Mouse (Mus musculus) cerebellum, adult 9-10 months (tissue): ENCODE data around the gene Fam118b.
A peak's percentile ranks its signal among the peaks of the same experiment; 100 is the strongest.

ENCODE experiments used
- DNase-seq: peaks from one replicate; pipeline ENCODE4 v3.0.0; 2022

Fam118b gene

DNA sequence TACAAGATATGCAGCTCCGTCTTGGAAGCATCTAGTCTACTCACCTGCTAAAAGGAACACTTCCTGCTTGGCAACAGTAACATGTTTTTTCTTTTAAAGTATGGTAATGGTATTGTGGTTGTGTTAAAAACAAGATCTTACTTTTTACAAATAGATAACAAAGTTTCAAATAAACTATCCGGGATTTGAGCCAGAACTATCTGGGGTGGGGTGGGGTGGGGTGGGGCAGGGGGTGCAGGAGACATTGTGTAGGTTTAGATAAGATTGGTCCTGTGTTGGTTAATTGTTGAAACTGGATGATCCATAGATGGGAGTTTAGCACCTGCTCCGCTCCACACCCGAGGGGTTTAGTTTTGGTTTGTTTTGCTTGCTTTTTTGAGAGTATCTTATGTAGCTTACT is 5.2 kb downstream of the Fam118b start:
- DNase-seq: no peak

DNA sequence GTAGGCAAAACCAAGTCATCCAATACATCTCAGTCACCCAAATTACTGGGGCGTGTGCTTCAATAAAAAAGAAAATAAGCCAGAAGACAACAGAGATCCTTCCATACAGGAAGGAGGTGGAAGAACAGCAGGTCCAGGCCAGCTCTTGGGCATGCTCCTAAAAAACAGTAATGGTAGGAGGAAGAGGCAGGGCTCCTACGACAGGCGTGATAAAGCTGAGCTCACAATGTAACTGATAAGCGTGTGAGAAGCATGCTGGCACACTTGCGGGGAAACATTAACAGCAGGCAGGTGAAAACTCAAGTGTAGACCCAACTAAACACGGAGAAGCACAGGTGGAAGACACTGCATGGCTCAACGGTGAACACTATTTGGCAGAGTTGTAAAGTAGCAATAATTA is 10.2 kb downstream of the Fam118b start:
- no peak for DNase-seq

DNA sequence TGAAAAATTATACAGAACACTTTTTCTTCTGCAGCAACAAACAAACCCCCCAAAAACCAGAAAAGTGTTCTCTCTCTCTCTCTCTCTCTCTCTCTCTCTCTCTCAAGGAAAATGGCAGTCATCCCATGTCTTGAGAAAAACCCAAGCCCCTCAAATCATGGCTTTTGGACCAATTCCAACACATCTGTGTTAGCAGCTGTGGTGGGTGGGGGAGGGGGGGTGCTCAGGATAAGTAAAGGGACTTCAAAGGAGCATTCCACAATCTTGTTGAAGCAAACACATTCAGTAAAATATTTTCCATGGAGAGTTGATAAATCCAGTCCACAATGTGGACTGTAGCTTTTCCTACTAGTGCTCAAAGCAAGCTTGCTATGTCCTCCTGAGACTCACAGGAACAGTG is 18.1 kb downstream of the Fam118b start:
- DNase-seq: no peak

- no peak for DNase-seq
Measured at GRCm38 (mm10) chr9:35247405-35247804, 20.2 kb downstream of the Fam118b start.

DNA sequence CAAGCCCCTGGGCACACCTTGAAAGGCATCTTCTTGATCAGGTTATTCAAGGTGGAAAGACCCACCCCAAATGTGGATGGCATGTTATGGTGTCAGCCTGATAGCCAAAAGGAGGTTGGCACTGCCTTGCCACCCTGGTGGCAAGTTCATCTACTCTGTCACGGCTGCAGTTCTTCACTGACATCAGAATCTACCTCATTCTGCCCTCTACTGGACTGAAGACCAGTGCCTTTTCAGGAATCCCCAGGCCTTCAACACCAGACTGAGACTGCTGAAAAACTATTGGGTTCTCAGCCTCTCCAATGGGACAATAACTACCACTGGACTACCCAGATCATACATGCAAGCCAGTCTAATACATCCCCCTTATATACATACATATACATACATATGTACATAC is 27.9 kb downstream of the Fam118b start:
- no peak for DNase-seq

DNA sequence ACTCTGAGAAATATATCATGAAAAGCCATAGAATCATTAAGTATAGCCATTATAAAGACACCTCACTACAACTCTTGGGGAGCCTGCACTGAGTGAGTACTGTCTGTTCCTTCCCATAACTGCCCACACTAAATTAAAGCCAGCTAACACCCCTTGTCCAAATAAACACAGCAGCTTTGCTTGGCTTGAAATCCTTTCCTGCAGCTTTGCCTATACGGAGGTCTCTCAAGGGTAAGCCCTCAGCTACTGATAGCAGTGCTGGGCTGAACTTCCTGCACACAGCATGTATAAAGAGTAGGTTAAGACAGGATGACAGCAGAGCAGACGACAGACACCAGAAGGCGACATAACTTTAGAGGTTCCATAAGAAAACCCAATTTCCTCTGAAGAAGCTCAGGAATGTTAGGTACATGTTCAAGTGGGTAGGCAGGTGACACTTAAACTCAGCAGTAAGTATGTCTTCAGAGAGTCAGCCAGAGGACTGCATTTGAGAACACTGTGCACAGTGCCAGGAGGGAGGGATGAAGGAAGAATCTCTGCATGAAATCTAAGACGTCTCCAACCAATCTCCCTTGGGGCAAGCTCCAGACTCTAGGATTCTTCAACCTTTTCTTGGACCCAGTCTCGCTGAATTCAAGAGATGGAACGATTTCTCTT is 28.6 kb downstream of the Fam118b start:
- no peak for DNase-seq

DNA sequence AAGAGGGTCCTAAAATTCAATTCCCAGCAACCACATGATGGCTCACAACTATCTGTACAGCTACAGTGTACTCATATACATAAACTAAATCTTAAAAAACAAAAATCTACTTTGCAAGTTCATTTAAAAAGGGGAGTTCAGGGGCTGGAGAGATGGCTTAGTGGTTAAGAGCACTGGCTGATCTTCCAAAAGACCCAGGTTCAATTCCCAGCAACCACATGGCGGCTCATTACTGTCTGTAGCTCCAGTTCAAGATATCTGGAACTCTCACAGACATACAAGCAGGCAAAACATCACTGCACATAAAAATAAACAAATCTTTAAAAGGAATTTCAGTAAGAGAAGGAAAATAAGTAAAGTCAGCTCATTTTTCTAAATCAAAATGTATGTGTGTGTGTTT is 29.2 kb downstream of the Fam118b start:
- DNase-seq: no peak

GRCm38 (mm10) chr9:35235996-35236395 is 31.6 kb downstream of the Fam118b start:
- DNase-seq: no peak

DNA sequence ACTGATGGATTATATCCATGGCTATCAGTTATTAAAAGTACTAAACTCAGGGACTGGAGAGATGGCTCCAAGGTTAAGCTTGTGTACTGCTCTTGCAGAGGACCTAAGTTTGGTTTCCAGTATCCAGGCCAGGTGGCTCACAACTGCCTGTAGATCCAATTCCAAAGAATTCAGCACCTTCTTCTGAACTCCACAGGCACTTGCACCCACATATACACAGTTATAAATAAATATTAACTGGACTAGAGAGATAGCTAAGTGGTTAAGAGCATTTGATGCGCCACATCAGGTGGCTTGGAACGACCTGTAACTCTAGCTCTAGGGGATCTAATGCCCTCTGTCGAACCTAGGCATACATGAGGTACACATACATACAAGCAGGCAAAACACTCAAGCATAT is 38.9 kb downstream of the Fam118b start:
- DNase-seq: no peak

DNA sequence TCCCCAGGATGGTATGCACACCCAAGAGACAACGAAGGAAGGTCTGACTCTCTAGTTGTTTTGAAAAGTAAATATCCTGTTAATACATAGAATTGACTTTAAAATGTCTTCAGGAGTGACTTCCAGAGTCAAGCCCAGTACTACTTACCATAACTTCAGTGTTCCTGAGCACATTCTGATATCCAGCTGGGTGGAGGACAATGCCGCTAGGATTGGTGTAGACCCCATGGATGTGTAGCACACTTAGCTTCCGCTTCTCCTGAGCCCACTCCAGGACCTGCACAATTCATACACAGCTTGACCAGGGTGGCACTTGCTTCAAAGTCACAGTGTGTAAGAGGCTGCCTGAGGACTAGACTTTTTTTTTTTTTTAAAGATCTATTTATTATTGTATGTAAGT is 44.1 kb downstream of the Fam118b start:
- DNase-seq: no peak

DNA sequence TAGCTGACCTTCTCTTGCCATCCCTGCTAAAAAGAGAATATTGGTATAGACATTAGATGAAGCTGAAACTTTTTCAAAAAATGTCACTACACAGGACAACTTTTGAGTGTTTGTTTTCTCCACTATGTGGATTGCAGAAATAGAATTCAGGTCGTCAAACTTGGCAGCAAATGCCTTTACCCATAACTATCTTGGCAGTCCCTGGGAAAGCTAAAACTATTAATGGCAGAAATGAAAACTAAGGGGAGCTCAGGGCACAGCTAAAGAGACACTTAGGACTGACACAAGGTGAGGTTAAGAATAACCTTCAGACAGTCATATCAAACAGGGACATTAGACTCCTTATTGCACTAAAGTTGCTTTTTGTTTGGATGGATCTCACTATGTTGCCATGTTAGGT is 49.6 kb downstream of the Fam118b start:
- DNase-seq: no peak

- DNase-seq: peak; percentile 34
Measured at GRCm38 (mm10) chr9:35211573-35212511, 55.8 kb downstream of the Fam118b start.

GRCm38 (mm10) chr9:35210542-35211474 is 56.8 kb downstream of the Fam118b start, which contains the start of gene Foxred1:
Foxred1 (minus strand) TSS chr9:35211055.
- peak; percentile 99 for DNase-seq

- DNase-seq: no peak
Measured at GRCm38 (mm10) chr9:35204421-35204820, 63.2 kb downstream of the Fam118b start.

DNA sequence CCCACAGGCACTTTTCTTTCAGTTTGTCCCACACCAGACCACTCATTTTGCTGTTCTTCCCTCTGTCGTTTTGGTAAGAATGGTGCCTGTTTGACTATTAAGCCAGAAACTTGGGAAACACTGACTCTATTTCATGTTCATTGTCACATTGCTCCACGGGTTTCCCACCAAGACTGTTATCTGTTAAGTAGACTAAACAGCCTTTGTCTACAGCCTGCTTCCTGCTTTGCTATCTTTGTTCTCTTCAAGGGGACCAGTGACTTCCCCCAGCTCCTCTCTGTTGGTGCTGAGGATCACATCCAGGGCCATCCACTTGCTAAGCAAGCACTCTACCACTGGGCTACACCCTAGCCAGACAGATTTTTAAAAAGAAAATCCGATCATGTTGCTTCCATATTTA is 64.1 kb downstream of the Fam118b start:
- no peak for DNase-seq

DNA sequence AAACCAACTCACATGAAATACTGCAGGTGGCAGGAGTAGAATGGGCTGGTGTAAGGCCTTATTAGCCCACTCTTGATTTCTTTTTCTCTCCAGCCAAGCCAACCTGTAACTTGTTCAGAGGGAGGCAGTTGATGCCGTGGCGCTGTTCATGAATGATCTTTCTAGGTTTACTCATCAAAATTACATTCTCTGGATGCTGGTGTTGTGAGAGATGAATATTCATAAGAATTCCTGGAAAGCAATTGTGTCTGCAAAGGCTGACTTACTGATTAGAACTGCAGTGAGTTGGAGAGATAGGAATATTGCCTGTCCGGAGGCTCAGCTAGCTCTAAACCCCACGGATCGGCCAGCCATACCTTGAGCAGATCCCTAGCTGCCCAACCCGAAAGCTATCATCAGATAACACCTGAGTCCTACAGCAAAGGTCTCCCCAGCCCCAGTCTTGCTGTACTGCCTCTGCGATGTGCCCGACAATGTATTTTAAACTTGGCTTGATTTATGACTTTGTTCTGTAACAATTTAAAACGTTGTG is 67.0 kb downstream of the Fam118b start:
- DNase-seq: no peak

DNA sequence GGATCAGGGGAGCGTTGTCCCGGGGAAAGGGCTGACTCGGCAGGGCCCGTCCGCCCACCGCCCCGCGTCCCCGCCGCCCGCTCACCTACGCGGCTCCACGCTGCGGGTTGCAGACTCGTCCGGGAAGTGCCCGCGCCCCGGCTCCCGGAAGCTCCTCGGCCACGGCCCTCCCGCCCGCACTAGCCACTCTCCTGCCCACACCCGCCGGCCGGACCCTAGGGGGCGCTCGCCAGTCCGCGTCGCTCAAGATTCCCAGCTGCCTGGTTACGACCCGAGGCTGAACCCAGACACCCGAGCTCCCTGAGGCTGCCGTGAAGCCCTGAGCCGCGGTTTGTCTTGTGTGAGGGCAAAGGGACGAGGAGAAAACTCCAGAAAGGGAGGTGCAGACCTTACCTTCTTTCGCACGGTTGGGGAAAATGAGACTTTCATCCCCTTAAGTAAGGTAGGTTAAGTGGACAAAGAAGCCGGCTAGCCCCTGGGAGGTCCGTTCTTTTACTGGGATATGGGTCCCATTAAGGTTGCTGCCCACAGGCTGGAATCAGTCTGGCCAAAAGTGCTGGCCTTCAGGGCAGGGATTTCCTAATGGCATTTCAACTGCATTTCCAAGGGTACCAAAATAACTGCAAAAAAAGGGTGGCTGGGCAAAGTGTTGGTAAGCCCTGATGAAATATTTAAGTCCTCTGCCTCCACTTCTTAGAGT is 67.7 kb downstream of the Fam118b start, which contains the start of the genes Srpr and Tirap:
Gene Srpr, plus strand, starts transcription at position 404 of the 700 bp plus-strand sequence.
Gene Tirap, minus strand, starts transcription at position 520 of the 700 bp plus-strand sequence.
- peak; percentile 86 for DNase-seq

- peak; percentile 48 for DNase-seq
Measured at GRCm38 (mm10) chr9:35198945-35199771, 68.4 kb downstream of the Fam118b start.

- no peak for DNase-seq
Measured at GRCm38 (mm10) chr9:35198351-35198750, 69.3 kb downstream of the Fam118b start.

DNA sequence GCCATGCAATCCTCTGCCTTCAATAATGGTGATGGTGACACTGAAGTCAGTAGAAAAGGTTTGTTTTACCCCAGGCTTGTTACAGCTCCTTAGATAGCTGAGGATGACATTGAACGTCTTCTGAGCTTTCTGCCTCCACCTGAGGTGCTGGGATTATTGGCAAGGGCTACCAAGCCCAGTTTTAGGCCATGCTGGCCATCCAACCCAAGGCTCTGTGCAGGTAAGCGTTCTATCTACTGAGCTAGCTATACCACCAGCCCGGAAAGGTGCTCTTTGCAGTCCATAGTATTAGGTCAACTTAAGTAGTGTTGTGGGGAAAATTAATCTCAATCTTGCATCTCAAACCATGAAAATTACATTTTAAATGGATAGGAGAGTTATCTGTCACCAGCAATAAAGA is 70.0 kb downstream of the Fam118b start:
- no peak for DNase-seq

GRCm38 (mm10) chr9:35194048-35194447 is 73.6 kb downstream of the Fam118b start:
- no peak for DNase-seq
